Comparison of ENCODE assay signal across 11 mouse cellular contexts in genomic region chr16:71197523-71197922, GRCm38 (mm10).
A peak's percentile ranks its signal among the peaks of the same experiment; 100 is the strongest.
DNase-seq lines count a peak whose midpoint lies in the region; ATAC-seq and TF ChIP-seq lines count a peak whose summit lies in the region.
"Had no signal": no experiment of that assay in that cellular context is flagged by ENCODE, and none has a peak within 500 bp of the region (broad histone marks: within the 10 kb centered on the region; RNA-seq: fewer than 3 reads in every experiment).

No protein-coding gene starts in this region.

- no peak overlapping the region for H3K27ac ChIP-seq in heart, postnatal 0 days (ENCODE audit: low read depth)
- H3K27ac ChIP-seq in lung, embryonic 14.5 days (ENCODE audit: low read depth), result no peak overlapping the region
- no peak overlapping the region for H3K27ac ChIP-seq in embryonic facial prominence, embryonic 14.5 days (replicated peaks; ENCODE audit: low read depth, low read length)
- H3K27ac ChIP-seq: embryonic facial prominence, embryonic 13.5 days; midbrain, embryonic 12.5 days had no signal

- no peaks in the 10 kb centered on the region for H3K27me3 ChIP-seq in heart, postnatal 0 days (ENCODE audit: control insufficient read depth, insufficient read depth, low read length)
- no peaks in the 10 kb centered on the region for H3K27me3 ChIP-seq in lung, embryonic 14.5 days (ENCODE audit: insufficient read depth, low read length)
- H3K27me3 ChIP-seq in embryonic facial prominence, embryonic 14.5 days (replicated peaks; ENCODE audit: control insufficient read depth, insufficient read depth, low read length), result no peaks in the 10 kb centered on the region
- H3K27me3 ChIP-seq: embryonic facial prominence, embryonic 13.5 days; heart, embryonic 12.5 days; midbrain, embryonic 12.5 days had no signal

- no peak for TF ChIP-seq EP300 in heart, postnatal 0 days (IDR thresholded peaks at IDR 0.05; ENCODE audit: low read depth)

- H3K4me1 ChIP-seq in heart, postnatal 0 days (ENCODE audit: control insufficient read depth, insufficient read depth), result no peaks in the 10 kb centered on the region
- no peaks in the 10 kb centered on the region for H3K4me1 ChIP-seq in lung, embryonic 14.5 days (ENCODE audit: insufficient read depth)
- H3K4me1 ChIP-seq in embryonic facial prominence, embryonic 14.5 days (ENCODE audit: control insufficient read depth, insufficient read depth, low read length), result no peaks in the 10 kb centered on the region
- H3K4me1 ChIP-seq: embryonic facial prominence, embryonic 13.5 days; heart, embryonic 12.5 days; midbrain, embryonic 12.5 days had no signal

- H3K36me3 ChIP-seq in heart, postnatal 0 days (replicated peaks; ENCODE audit: control insufficient read depth, insufficient read depth, low read length), result no peaks in the 10 kb centered on the region
- H3K36me3 ChIP-seq in lung, embryonic 14.5 days (ENCODE audit: insufficient read depth), result no peaks in the 10 kb centered on the region
- no peaks in the 10 kb centered on the region for H3K36me3 ChIP-seq in embryonic facial prominence, embryonic 14.5 days (ENCODE audit: control insufficient read depth, insufficient read depth, low read length)
- H3K36me3 ChIP-seq: embryonic facial prominence, embryonic 13.5 days; heart, embryonic 12.5 days; midbrain, embryonic 12.5 days had no signal

- 42% methylated on average over 2 of the region's 2 CpGs for WGBS in heart, postnatal 0 days
- WGBS in lung, embryonic 14.5 days, result 59% methylated on average over 2 of the region's 2 CpGs
- WGBS in embryonic facial prominence, embryonic 14.5 days, result 52% methylated on average over 2 of the region's 2 CpGs

- no peak for ATAC-seq in heart, postnatal 0 days (ENCODE audit: insufficient read depth, low read depth)
- no peak for ATAC-seq in lung, embryonic 14.5 days (ENCODE audit: insufficient read depth)
- no peak for ATAC-seq in embryonic facial prominence, embryonic 14.5 days (ENCODE audit: low read depth)
- no peak for ATAC-seq in erythroid progenitor cell, adult 5-6 weeks (replicated peaks; ENCODE audit: low FRiP score, poor library complexity, severe bottlenecking)

- no peak overlapping the region for H3K9ac ChIP-seq in heart, postnatal 0 days (replicated peaks; ENCODE audit: low read depth, low read length)
- H3K9ac ChIP-seq in lung, embryonic 14.5 days, result no peak overlapping the region
- H3K9ac ChIP-seq in embryonic facial prominence, embryonic 14.5 days (ENCODE audit: low read depth, low read length), result no peak overlapping the region
- H3K9ac ChIP-seq: embryonic facial prominence, embryonic 13.5 days; heart, embryonic 12.5 days; midbrain, embryonic 12.5 days had no signal

- H3K4me3 ChIP-seq in heart, postnatal 0 days (ENCODE audit: low read depth, low read length), result no peak overlapping the region
- no peak overlapping the region for H3K4me3 ChIP-seq in lung, embryonic 14.5 days (ENCODE audit: low read depth, low read length)
- no peak overlapping the region for H3K4me3 ChIP-seq in embryonic facial prominence, embryonic 14.5 days (ENCODE audit: low read depth, low read length)
- H3K4me3 ChIP-seq: embryonic facial prominence, embryonic 13.5 days; heart, embryonic 12.5 days; midbrain, embryonic 12.5 days had no signal

- H3K9me3 ChIP-seq in heart, postnatal 0 days (replicated peaks; ENCODE audit: control insufficient read depth, low read length), result no peaks in the 10 kb centered on the region
- H3K9me3 ChIP-seq in lung, embryonic 14.5 days (ENCODE audit: low read depth, low read length), result no peaks in the 10 kb centered on the region
- H3K9me3 ChIP-seq in embryonic facial prominence, embryonic 14.5 days (ENCODE audit: control insufficient read depth, low read length), result no peaks in the 10 kb centered on the region
- H3K9me3 ChIP-seq: embryonic facial prominence, embryonic 13.5 days; heart, embryonic 12.5 days; midbrain, embryonic 12.5 days had no signal

- H3K4me2 ChIP-seq in heart, postnatal 0 days (ENCODE audit: low read depth, low read length), result no peak overlapping the region
- H3K4me2 ChIP-seq in lung, embryonic 14.5 days, result no peak overlapping the region
- no peak overlapping the region for H3K4me2 ChIP-seq in embryonic facial prominence, embryonic 14.5 days (ENCODE audit: low read depth, low read length)
- H3K4me2 ChIP-seq: embryonic facial prominence, embryonic 13.5 days; heart, embryonic 12.5 days; midbrain, embryonic 12.5 days had no signal

- DNase-seq in heart, postnatal 0 days (ENCODE audit: low spot score), result no peak
- DNase-seq in heart, adult 9 months (ENCODE audit: low spot score in 2 of 2), result no peak
- peak; percentile 28 for DNase-seq in lung, embryonic 14.5 days
- DNase-seq in lung, postnatal 4 days, result no peak
- DNase-seq in embryonic facial prominence, embryonic 14.5 days (ENCODE audit: low spot score), result peak; percentile 20
- peak; percentile 30 for DNase-seq in right cerebral cortex, postnatal 4 days
- DNase-seq in thymus, adult 18-20 months, result no peak

- peak; percentile 17; the same call in 1 of the 2 replicates for TF ChIP-seq CTCF in heart, postnatal 0 days (IDR thresholded peaks at IDR 0.05; ENCODE audit: low read depth)
- 0 out of 2 replicates have a peak, but pooled peaks have one; percentile 20 for TF ChIP-seq CTCF in lung, embryonic 14.5 days (IDR thresholded peaks at IDR 0.05; ENCODE audit: low read depth)

Comparison
In these comparisons a context has a peak if more than half of its experiments do, and no peak if none do; other contexts are left out.
1. DNase-seq: peak in lung, embryonic 14.5 days (single experiment), embryonic facial prominence, embryonic 14.5 days (single experiment) and right cerebral cortex, postnatal 4 days (single experiment); none in heart, postnatal 0 days (single experiment), heart, adult 9 months (0 of 2), lung, postnatal 4 days (0 of 2) and thymus, adult 18-20 months (0 of 2).